Mouse (Mus musculus) CH12.LX (cell line): Measurements from ENCODE around the gene Prn. TPM values are rescaled to one million over a fixed set of nuclear protein-coding genes. Genes with fewer than 3 reads are reported as not detected.
A peak's percentile ranks its signal among the peaks of the same experiment; 100 is the strongest.

Source experiments
- DNase-seq: peaks from one replicate; pipeline ENCODE4 v3.0.0-alpha.2; 2013; ENCODE audit errors: extremely low read depth
- H3K27ac ChIP-seq: 2 replicates; pipeline ENCODE4 v1.5.1; 2012; ENCODE audit warnings: low read depth, mild to moderate bottlenecking, control low read depth, moderate library complexity; ENCODE audit not compliant: insufficient read depth
- H3K27me3 ChIP-seq: replicated peaks from 2 replicates; pipeline ENCODE3; 2012; ENCODE audit warnings: inconsistent platforms
- H3K36me3 ChIP-seq, 2 experiments: replicated peaks in 1 of 2; 2 replicates each; pipeline versions ENCODE3 to v1.6.1; 2012; ENCODE audit warnings: inconsistent platforms in 1 of 2, low read length in 1 of 2, mild to moderate bottlenecking in 1 of 2, mixed read lengths in 1 of 2, moderate library complexity in 1 of 2; ENCODE audit not compliant: control insufficient read depth in 1 of 2, insufficient read depth in 1 of 2
- H3K4me1 ChIP-seq, 2 experiments: 2 replicates each; pipeline ENCODE4 v1.6.1; 2012; ENCODE audit warnings: inconsistent platforms in 1 of 2, moderate library complexity in 1 of 2; ENCODE audit not compliant: insufficient read depth in 2 of 2, control insufficient read depth in 1 of 2
- H3K4me2 ChIP-seq: 2 replicates; pipeline ENCODE4 v1.6.1; 2012; ENCODE audit warnings: low read depth, mild to moderate bottlenecking, control low read depth; ENCODE audit not compliant: poor library complexity, insufficient read depth, severe bottlenecking
- H3K4me3 ChIP-seq, 3 experiments: fragments of 150-350 bp in 1 of 3; sonication (generic) in 1 of 3; replicated peaks in 1 of 3; 2 replicates each; pipeline versions ENCODE3 to v1.5.1; 2011 to 2012; ENCODE audit warnings: low read depth in 2 of 3, low read length in 2 of 3, mild to moderate bottlenecking in 2 of 3, moderate library complexity in 2 of 3, control low read depth in 1 of 3, improper control_type of control experiment in 1 of 3, inconsistent platforms in 1 of 3, mixed read lengths in 1 of 3; ENCODE audit not compliant: poor library complexity in 1 of 3
- H3K79me2 ChIP-seq: replicated peaks from 2 replicates; pipeline ENCODE4 v1.6.1; 2012; ENCODE audit warnings: mild to moderate bottlenecking, moderate library complexity; ENCODE audit not compliant: control insufficient read depth, poor library complexity, insufficient read depth, severe bottlenecking; ENCODE audit errors: extremely low read depth
- H3K9ac ChIP-seq: 2 replicates; pipeline ENCODE4 v1.6.1; 2012; ENCODE audit warnings: low read depth, mild to moderate bottlenecking, control low read depth, moderate library complexity; ENCODE audit not compliant: insufficient read depth
- H3K9me3 ChIP-seq: replicated peaks from 2 replicates; pipeline ENCODE3; 2012; ENCODE audit warnings: low read length, inconsistent platforms, mixed read lengths
- CTCF ChIP-seq, 2 experiments: IDR thresholded peaks in 1 of 2; conservative IDR thresholded peaks in 1 of 2; 2 replicates each; pipeline ENCODE4 v1.5.1; 2011 to 2012; ENCODE audit warnings: low read depth in 2 of 2, low read length in 2 of 2, improper control_type of control experiment in 1 of 2, inconsistent platforms in 1 of 2, mild to moderate bottlenecking in 1 of 2, moderate library complexity in 1 of 2
- ELF1 ChIP-seq: IDR thresholded peaks from 2 replicates; pipeline ENCODE4 v1.6.1; 2014; ENCODE audit warnings: low read depth, mild to moderate bottlenecking, inconsistent platforms, low read length, improper control_type of control experiment
- EP300 ChIP-seq: IDR thresholded peaks from 2 replicates; pipeline ENCODE4 v1.6.1; 2011; ENCODE audit warnings: low read length, improper control_type of control experiment
- ETS1 ChIP-seq: conservative IDR thresholded peaks from 2 replicates; pipeline ENCODE4 v1.6.1; 2012; ENCODE audit warnings: low read depth, mild to moderate bottlenecking, inconsistent platforms, low read length, improper control_type of control experiment, moderate library complexity
- GABPA ChIP-seq: IDR thresholded peaks from 2 replicates; pipeline ENCODE4 v1.6.1; 2012; ENCODE audit warnings: low read depth, low read length, improper control_type of control experiment, inconsistent platforms; ENCODE audit not compliant: insufficient replicate concordance
- HCFC1 ChIP-seq: IDR thresholded peaks from 2 replicates; pipeline ENCODE4 v1.6.1; 2012; ENCODE audit warnings: low read depth, mild to moderate bottlenecking, inconsistent platforms, low read length, improper control_type of control experiment
- IRF4 ChIP-seq: IDR thresholded peaks from 2 replicates; pipeline ENCODE4 v1.6.1; 2014; ENCODE audit warnings: low read depth, mild to moderate bottlenecking, inconsistent platforms, low read length, improper control_type of control experiment
- KAT2A ChIP-seq: IDR thresholded peaks from 2 replicates; pipeline ENCODE4 v1.6.1; 2012; ENCODE audit warnings: low read length, improper control_type of control experiment, inconsistent platforms; ENCODE audit not compliant: insufficient replicate concordance
- MAZ ChIP-seq: IDR thresholded peaks from 2 replicates; pipeline ENCODE4 v1.6.1; 2012; ENCODE audit warnings: low read depth, mild to moderate bottlenecking, inconsistent platforms, low read length, improper control_type of control experiment, moderate library complexity
- MEF2A ChIP-seq: IDR thresholded peaks from 2 replicates; pipeline ENCODE4 v1.6.1; 2014; ENCODE audit warnings: low read depth, mild to moderate bottlenecking, inconsistent platforms, low read length, improper control_type of control experiment, borderline replicate concordance
- MXI1 ChIP-seq: IDR thresholded peaks from 2 replicates; pipeline ENCODE4 v1.6.1; 2011; ENCODE audit warnings: mild to moderate bottlenecking, low read depth, low read length, improper control_type of control experiment
- MYC ChIP-seq: IDR thresholded peaks from 2 replicates; pipeline ENCODE4 v1.6.1; 2011; ENCODE audit warnings: low read depth, mild to moderate bottlenecking, improper control_type of control experiment, low read length
- NRF1 ChIP-seq: IDR thresholded peaks from 2 replicates; pipeline ENCODE4 v1.6.1; 2014; ENCODE audit warnings: low read depth, mild to moderate bottlenecking, inconsistent platforms, low read length, improper control_type of control experiment, moderate library complexity
- RAD21 ChIP-seq: IDR thresholded peaks from 2 replicates; pipeline ENCODE4 v1.6.1; 2011; ENCODE audit warnings: low read depth, mild to moderate bottlenecking, low read length, improper control_type of control experiment, moderate library complexity
- SIN3A ChIP-seq: IDR thresholded peaks from 2 replicates; pipeline ENCODE4 v1.6.1; 2012; ENCODE audit warnings: low read length, improper control_type of control experiment, inconsistent platforms
- SMC3 ChIP-seq: IDR thresholded peaks from 2 replicates; pipeline ENCODE4 v1.6.1; 2011; ENCODE audit warnings: low read depth, low read length, improper control_type of control experiment
- TBP ChIP-seq: conservative IDR thresholded peaks from 2 replicates; pipeline ENCODE4 v1.6.1; 2011; ENCODE audit warnings: low read depth, low read length, improper control_type of control experiment
- UBTF ChIP-seq: IDR thresholded peaks from 2 replicates; pipeline ENCODE4 v1.6.1; 2012; ENCODE audit warnings: low read depth, mild to moderate bottlenecking, inconsistent platforms, low read length, improper control_type of control experiment, moderate library complexity
- USF1 ChIP-seq: IDR thresholded peaks from 2 replicates; pipeline ENCODE4 v1.6.1; 2014; ENCODE audit warnings: low read depth, mild to moderate bottlenecking, inconsistent platforms, low read length, improper control_type of control experiment
- USF2 ChIP-seq: conservative IDR thresholded peaks from 2 replicates; pipeline ENCODE4 v1.6.1; 2011; ENCODE audit warnings: low read depth, low read length, improper control_type of control experiment
- ZC3H11A ChIP-seq: IDR thresholded peaks from 2 replicates; pipeline ENCODE4 v1.6.1; 2012; ENCODE audit warnings: low read depth, mild to moderate bottlenecking, inconsistent platforms, low read length, improper control_type of control experiment
- ZKSCAN1 ChIP-seq: IDR thresholded peaks from 2 replicates; pipeline ENCODE4 v1.6.1; 2012; ENCODE audit warnings: low read depth, inconsistent platforms, low read length, improper control_type of control experiment, borderline replicate concordance
- ZNF384 ChIP-seq: IDR thresholded peaks from 2 replicates; pipeline ENCODE4 v1.6.1; 2012; ENCODE audit warnings: low read depth, low read length, improper control_type of control experiment, inconsistent platforms
- dilution Hi-C: fragments of 300-500 bp; cut with MboI; formaldehyde crosslinking; loops from 2 replicates; pipeline ENCODE4 v1.14.3; 2020; ENCODE audit warnings: low sequenced_read_pairs; ENCODE audit not compliant: extremely low pct_unique_long_range_greater_than_20kb, extremely low pct_ligation_motif_present
- in situ Hi-C: fragments of 300-500 bp; cut with MboI; formaldehyde crosslinking; loops from 3 replicates; pipeline ENCODE4 v1.14.3; 2019; ENCODE audit warnings: low sequenced_read_pairs, low pct_ligation_motif_present, low pct_unique_long_range_greater_than_20kb, mixed read lengths
- polyA plus RNA-seq: library from polyadenylated mRNA; unstranded; fragments of >175 nt; gene quantifications from 2 replicates; pipeline ENCODE4 v1.2.1, GENCODE M21; 2012; ENCODE audit warnings: low read depth; ENCODE audit not compliant: insufficient read length
- total RNA-seq, 2 experiments: library from RNA; depleted of rRNA; stranded (reverse); fragments of 300-350 nt in 1 of 2; fragments of >200 nt in 1 of 2; gene quantifications; 2 replicates each; pipeline ENCODE4 v1.2.3; 2012 to 2014

Gene Prn
- total and polyA plus RNA-seq, 3 experiments, result not detected

GRCm38 (mm10) chr2:131933598-131933997 is 23.8 kb downstream of the Prn start:
- Histone ChIP-seq H3K27ac (no peak overlapping the region), H3K9me3 (no peaks in the 10 kb centered on the region), H3K4me2 (no peak overlapping the region), H3K4me1 (peaks cover 5 to 29% of the 10 kb centered on the region in 2 experiments; a peak in 3 of 4 replicates), H3K4me3 (no peak overlapping the region), H3K9ac (no peak overlapping the region), H3K27me3 (no peaks in the 10 kb centered on the region), H3K79me2 (no peaks in the 10 kb centered on the region), H3K36me3 (peaks cover 3 to 5% of the 10 kb centered on the region in 2 experiments)
- in situ Hi-C loops, result loop anchor here (25.0 kb wide), 1 partner anchor 396 kb away; no protein-coding TSS in a partner anchor
- DNase-seq, result no peak
- TF ChIP-seq EP300 (no peak), ZC3H11A (no peak), UBTF (no peak), ELF1 (no peak), CTCF (conservative IDR thresholded peaks at IDR 0.05 in 1 of 2, IDR thresholded peaks at IDR 0.05 in 1 of 2; ENCODE audit: low read depth in 2 of 2, low read length in 2 of 2) (no peak)
- dilution Hi-C loops, result no loop called here

- no peak for DNase-seq
- in situ Hi-C loops (loop anchor here (25.0 kb wide), 1 partner anchor 397 kb away; no protein-coding TSS in a partner anchor), dilution Hi-C loops (no loop called here)
- no peak for TF ChIP-seq MXI1
- TF ChIP-seq ZNF384, result no peak
- no peak for TF ChIP-seq HCFC1
- Histone ChIP-seq H3K27me3 (no peaks in the 10 kb centered on the region), H3K4me1 (peaks cover 6 to 36% of the 10 kb centered on the region in 2 experiments; a peak in 3 of 4 replicates), H3K9ac (no peak overlapping the region), H3K27ac (no peak overlapping the region), H3K4me3 (no peak overlapping the region), H3K4me2 (no peak overlapping the region), H3K9me3 (no peaks in the 10 kb centered on the region), H3K79me2 (no peaks in the 10 kb centered on the region), H3K36me3 (peaks cover 3 to 5% of the 10 kb centered on the region in 2 experiments)
Observed at GRCm38 (mm10) chr2:131934243-131934642, 24.5 kb downstream of the Prn start.

DNA sequence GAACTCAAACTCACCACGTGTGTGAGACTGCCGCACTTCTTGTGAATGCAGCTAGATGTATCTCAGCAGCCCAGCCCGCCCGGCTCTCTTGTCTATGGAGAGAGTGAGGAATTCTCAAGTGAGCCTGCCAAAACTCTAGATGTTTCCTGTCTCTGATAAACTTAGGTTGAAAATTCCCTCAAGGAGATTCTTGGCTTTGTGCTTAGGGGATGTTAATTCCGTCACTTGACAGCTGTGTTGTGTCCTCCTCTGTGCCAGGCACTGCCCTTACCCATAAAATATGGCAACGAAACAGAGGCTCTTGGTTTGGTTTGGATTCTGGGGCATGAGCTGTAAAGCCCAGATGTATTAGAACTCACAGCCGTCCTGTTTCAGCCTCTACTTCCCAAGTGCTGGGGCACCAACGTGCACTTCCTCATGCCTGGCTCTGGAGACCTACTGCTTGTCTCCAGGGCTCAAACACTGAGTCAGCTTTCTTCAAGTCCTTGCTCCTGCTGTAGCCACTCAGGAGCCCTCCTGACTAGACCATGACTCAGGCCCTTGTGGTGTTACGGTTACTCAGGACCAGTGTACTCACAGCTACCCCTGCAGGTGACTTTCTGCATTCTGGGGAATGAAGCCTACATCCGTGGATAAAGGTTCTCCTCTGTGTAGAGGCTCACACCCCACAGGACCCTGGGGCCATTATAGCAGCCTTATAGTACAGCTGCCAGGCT is 25.8 kb downstream of the Prn start:
- Histone ChIP-seq H3K9ac (no peak overlapping the region), H3K27ac (no peak overlapping the region), H3K4me3 (no peak overlapping the region), H3K9me3 (no peaks in the 10 kb centered on the region), H3K36me3 (peaks cover 3 to 5% of the 10 kb centered on the region in 2 experiments), H3K4me1 (peaks cover 7 to 42% of the 10 kb centered on the region in 2 experiments; a peak in 3 of 4 replicates), H3K4me2 (no peak overlapping the region), H3K79me2 (no peaks in the 10 kb centered on the region), H3K27me3 (no peaks in the 10 kb centered on the region)
- in situ Hi-C loops, result loop anchor here (5.0 to 25.0 kb wide), 2 partner anchors 113 to 398 kb away; no protein-coding TSS in a partner anchor
- DNase-seq, result peak; percentile 61
- dilution Hi-C loops, result no loop called here
- TF ChIP-seq USF2, result no peak
- TF ChIP-seq KAT2A, result no peak
- no peak for TF ChIP-seq HCFC1
- TF ChIP-seq ELF1, result no peak
- no peak for TF ChIP-seq IRF4
- TF ChIP-seq MEF2A, result no peak
- TF ChIP-seq MYC, result no peak
- TF ChIP-seq UBTF, result no peak
- TF ChIP-seq SIN3A, result no peak
- TF ChIP-seq ETS1, result no peak
- peak; percentile 77 for TF ChIP-seq SMC3
- peak; percentile 76 for TF ChIP-seq RAD21
- no peak for TF ChIP-seq USF1
- no peak for TF ChIP-seq GABPA
- TF ChIP-seq NRF1, result no peak
- no peak for TF ChIP-seq MAZ
- TF ChIP-seq CTCF (conservative IDR thresholded peaks at IDR 0.05 in 1 of 2, IDR thresholded peaks at IDR 0.05 in 1 of 2; ENCODE audit: low read depth in 2 of 2, low read length in 2 of 2), result peak; percentile 22 to 76; a peak in 2 of 4 replicates
- no peak for TF ChIP-seq ZNF384
- TF ChIP-seq TBP, result no peak
- no peak for TF ChIP-seq ZKSCAN1
